Mouse (Mus musculus) lung, postnatal 0 days (tissue): ENCODE data around the gene Scn4b. TPM values are rescaled to one million over a fixed set of nuclear protein-coding genes. Genes with fewer than 3 reads are reported as not detected.
A peak's percentile ranks its signal among the peaks of the same experiment; 100 is the strongest.

Experiments used
- ATAC-seq: fragments of 200-750 bp; cut with Nextera tagmentation; 2 replicates; pipeline ENCODE4 v1.8.0; 2017; ENCODE audit warnings: moderate library complexity
- DNase-seq: peaks from one replicate; pipeline ENCODE4 v3.0.0-alpha.2; 2016; ENCODE audit warnings: low spot score
- H3K27ac ChIP-seq: fragments of 300-500 bp; sonication (generic); 2 replicates; pipeline ENCODE4 v1.5.1; 2014; ENCODE audit warnings: antibody characterized with exemption, mild to moderate bottlenecking, low read length, mixed read lengths
- H3K27me3 ChIP-seq: fragments of 300-500 bp; sonication (generic); replicated peaks from 2 replicates; pipeline ENCODE4 v1.6.1; 2014; ENCODE audit warnings: low read length, mixed read lengths; ENCODE audit not compliant: insufficient read depth
- H3K36me3 ChIP-seq: fragments of 300-500 bp; sonication (generic); 2 replicates; pipeline ENCODE4 v1.6.1; 2014; ENCODE audit warnings: low read length, mixed read lengths; ENCODE audit not compliant: insufficient read depth
- H3K4me1 ChIP-seq: fragments of 300-500 bp; sonication (generic); 2 replicates; pipeline ENCODE4 v1.6.1; 2014; ENCODE audit warnings: antibody characterized with exemption, low read depth, low read length, mixed read lengths; ENCODE audit not compliant: insufficient read depth
- H3K4me2 ChIP-seq: fragments of 300-500 bp; sonication (generic); replicated peaks from 2 replicates; pipeline ENCODE4 v1.6.1; 2014; ENCODE audit warnings: low read depth, mild to moderate bottlenecking, low read length, moderate library complexity, mixed read lengths
- H3K4me3 ChIP-seq: fragments of 300-500 bp; sonication (generic); 2 replicates; pipeline ENCODE4 v1.5.1; 2014; ENCODE audit warnings: low read depth, low read length
- H3K9ac ChIP-seq: fragments of 300-500 bp; sonication (generic); replicated peaks from 2 replicates; pipeline ENCODE4 v1.6.1; 2014; ENCODE audit warnings: low read depth, mild to moderate bottlenecking
- H3K9me3 ChIP-seq: fragments of 300-500 bp; sonication (generic); 2 replicates; pipeline ENCODE4 v1.6.1; 2016; ENCODE audit warnings: low read length, mixed read lengths
- CTCF ChIP-seq: IDR thresholded peaks from 2 replicates; pipeline ENCODE4 v1.5.1; 2016; ENCODE audit warnings: antibody characterized with exemption, mild to moderate bottlenecking
- EP300 ChIP-seq: IDR thresholded peaks from 2 replicates; pipeline ENCODE4 v1.6.1; 2016; ENCODE audit warnings: antibody characterized with exemption, mild to moderate bottlenecking, control low read depth
- WGBS: fragments of 180-500 bp; shearing (Covaris S2); extraction: QIAGEN DNeasy Blood & Tissue Kit; methylation state at CpG from one replicate; pipeline ENCODE4 v1.1.7; 2014; 5-methylcytosine and 5-hydroxymethylcytosine counted together
- polyA plus RNA-seq: library from polyadenylated mRNA; unstranded; fragments of >200 nt; fragmentation: Nextera tagmentation; extraction: Ambion mirVana; gene quantifications from 2 replicates; pipeline ENCODE4 v1.2.1, GENCODE M21; 2015

Gene Scn4b
- polyA plus RNA-seq, 1 experiment from 2014 or later, result 0.13 TPM

DNA sequence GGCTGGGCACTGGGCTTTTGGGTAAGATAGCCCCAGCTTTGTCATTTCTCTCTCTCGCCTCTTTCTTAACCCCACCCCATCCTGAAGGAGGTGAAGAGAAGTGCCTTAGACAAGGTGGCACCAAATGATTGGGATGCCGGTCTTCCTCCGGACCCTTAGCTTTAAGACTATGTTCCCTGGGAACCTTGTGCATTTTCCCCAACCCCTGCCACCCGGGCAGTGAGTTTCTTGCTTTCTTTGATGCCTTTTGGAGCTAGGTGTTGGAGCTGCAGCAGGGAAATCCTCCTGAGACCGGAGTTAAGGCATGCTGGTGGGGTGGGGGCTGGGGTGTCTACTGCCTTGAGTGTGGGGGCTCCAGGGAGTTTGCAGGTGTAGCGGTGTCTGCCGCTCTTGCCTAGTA lies 887 bp downstream of the Scn4b start:
- Histone ChIP-seq H3K4me3 (0 out of 2 replicates have a peak overlapping the region, but pooled peaks have one; percentile 38), H3K27ac (no peak overlapping the region), H3K4me2 (peak overlapping the region; percentile 66; the same call in 1 of the 2 replicates), H3K9me3 (no peaks in the 10 kb centered on the region), H3K9ac (no peak overlapping the region), H3K4me1 (peaks cover 3% of the 10 kb centered on the region; the same call in 1 of the 2 replicates), H3K36me3 (no peaks in the 10 kb centered on the region), H3K27me3 (peaks cover 54% of the 10 kb centered on the region)
- WGBS, result 0% methylated on average over 7 of the region's 7 CpGs
- TF ChIP-seq CTCF (no peak), EP300 (no peak)
- ATAC-seq (no peak), DNase-seq (no peak)

DNA sequence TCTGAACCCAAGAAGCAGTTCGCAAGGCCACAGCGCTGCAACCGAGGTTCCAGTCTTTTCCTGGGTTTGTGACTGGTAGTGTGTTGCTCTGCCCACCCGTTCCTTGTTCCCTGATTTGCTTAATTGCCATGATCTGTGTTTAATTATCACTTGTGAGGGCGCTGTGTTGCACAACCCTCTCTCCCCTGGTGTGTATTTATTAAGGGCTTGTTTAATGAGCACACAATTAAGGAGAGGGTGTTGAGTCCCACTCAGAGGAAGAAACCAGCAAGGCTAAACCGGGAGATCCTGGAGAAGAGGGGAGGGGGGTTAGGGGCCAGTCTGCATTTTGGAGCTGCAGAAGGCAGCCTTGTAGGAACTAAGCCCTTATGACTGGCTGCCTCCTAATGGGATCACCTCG lies 2.8 kb downstream of the Scn4b start:
- Histone ChIP-seq H3K9me3 (no peaks in the 10 kb centered on the region), H3K4me2 (no peak overlapping the region), H3K4me3 (no peak overlapping the region), H3K9ac (no peak overlapping the region), H3K27ac (no peak overlapping the region), H3K4me1 (peaks cover 3% of the 10 kb centered on the region; the same call in 1 of the 2 replicates), H3K36me3 (no peaks in the 10 kb centered on the region), H3K27me3 (peaks cover 57% of the 10 kb centered on the region)
- ATAC-seq (no peak), DNase-seq (no peak)
- WGBS, result 51% methylated on average over 7 of the region's 7 CpGs
- TF ChIP-seq EP300 (no peak), CTCF (no peak)

DNA sequence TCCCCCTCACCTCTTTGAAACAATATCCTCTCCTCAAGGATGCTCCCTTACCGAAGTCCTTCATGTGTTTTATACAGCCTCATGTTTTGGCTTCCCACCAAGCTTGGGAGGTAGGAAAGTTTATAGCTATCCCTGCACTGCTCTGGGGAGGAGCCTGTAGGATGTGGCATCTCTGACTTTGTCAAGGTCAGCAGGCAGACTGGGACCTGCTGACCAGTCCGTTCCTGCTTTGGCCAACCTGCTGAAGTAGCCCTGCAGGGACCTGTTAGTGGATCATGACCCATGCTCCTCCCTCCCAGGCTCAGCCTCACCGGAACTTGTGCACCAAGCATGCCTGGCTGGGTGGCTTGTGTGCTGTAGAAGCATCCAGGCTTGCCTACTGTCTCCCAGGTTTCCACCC lies 4.5 kb downstream of the Scn4b start:
- WGBS, result 59% methylated on average over 3 of the region's 3 CpGs
- Histone ChIP-seq H3K36me3 (no peaks in the 10 kb centered on the region), H3K4me2 (no peak overlapping the region), H3K4me1 (peaks cover 3% of the 10 kb centered on the region; the same call in 1 of the 2 replicates), H3K27ac (no peak overlapping the region), H3K4me3 (no peak overlapping the region), H3K9ac (no peak overlapping the region), H3K27me3 (peaks cover 54% of the 10 kb centered on the region), H3K9me3 (no peaks in the 10 kb centered on the region)
- DNase-seq, result no peak
- ATAC-seq, result no peak
- TF ChIP-seq EP300 (no peak), CTCF (no peak)

DNA sequence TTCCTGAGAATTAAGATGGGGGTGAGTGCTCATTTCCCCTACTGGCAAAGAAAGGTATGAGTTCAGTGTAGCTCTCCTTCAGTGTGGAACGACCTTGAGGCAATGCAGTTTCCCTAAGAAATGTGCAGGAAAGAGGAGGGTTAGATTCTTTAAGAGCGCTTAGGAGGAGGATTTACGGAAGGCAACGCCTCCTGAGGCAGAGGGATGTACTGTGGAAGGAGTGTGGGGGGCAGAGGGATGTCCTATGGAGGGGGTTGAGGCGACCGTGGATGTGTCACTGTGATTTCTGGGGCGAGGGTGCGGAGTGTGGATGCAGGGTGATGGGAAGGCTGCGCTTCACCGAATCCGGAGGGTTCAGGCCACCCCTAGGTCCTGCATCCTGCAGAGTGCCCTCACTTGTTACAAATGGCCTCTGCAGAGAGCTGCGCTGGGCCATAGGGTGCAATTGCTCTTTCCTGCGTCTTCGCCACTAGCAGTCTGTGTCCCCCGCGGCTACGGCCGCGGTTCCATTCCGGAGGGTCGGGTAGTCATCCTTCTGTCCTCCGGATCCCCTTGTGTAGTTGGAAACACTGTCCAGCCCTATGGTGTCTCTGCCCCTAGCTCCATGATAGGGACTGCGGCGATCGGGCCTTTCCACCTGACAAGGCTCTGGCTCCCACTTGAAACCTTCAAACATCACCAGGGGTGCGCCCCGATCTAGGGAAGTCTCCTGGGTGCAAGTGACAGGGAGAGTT lies 7.5 kb downstream of the Scn4b start:
- no peak for ATAC-seq
- TF ChIP-seq CTCF, result no peak
- WGBS, result 4% methylated on average over 27 of the region's 27 CpGs

DNA sequence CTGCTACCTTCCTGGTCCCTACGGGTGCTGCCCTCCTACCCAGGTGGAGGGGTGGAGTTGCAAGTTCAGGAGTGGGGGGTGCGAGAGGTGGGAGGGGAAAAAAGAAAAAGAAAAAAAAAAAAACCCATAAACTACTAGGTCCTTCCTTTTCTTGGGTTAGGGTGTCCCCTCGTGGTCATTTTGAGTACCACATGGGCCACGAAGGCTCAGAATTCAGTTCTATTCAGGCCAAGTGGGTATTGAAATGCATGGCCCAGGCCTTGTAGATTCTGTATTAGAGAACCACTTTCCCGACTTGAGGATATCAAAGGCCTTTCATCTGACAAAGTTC lies 8.0 kb downstream of the Scn4b start:
- 2% methylated on average over 5 of the region's 5 CpGs for WGBS
- ATAC-seq (no peak), DNase-seq (peak; percentile 51)
- Histone ChIP-seq H3K27ac (no peak overlapping the region), H3K9me3 (no peaks in the 10 kb centered on the region), H3K4me3 (peak overlapping the region; percentile 14; the same call in 1 of the 2 replicates), H3K9ac (no peak overlapping the region), H3K4me2 (peak overlapping the region; percentile 45), H3K4me1 (no peaks in the 10 kb centered on the region), H3K36me3 (no peaks in the 10 kb centered on the region), H3K27me3 (peaks cover 21% of the 10 kb centered on the region)
- TF ChIP-seq EP300, result no peak
- peak; percentile 89 for TF ChIP-seq CTCF

More for the DNA sequence above, 7.5 kb downstream of the Scn4b start:
- Histone ChIP-seq H3K27ac (no peak overlapping the region), H3K27me3 (peaks cover 25% of the 10 kb centered on the region), H3K9me3 (no peaks in the 10 kb centered on the region), H3K4me2 (peak overlapping the region; percentile 45), H3K4me1 (no peaks in the 10 kb centered on the region), H3K9ac (no peak overlapping the region), H3K36me3 (no peaks in the 10 kb centered on the region), H3K4me3 (peak overlapping the region; percentile 14; the same call in 1 of the 2 replicates)
- DNase-seq, result no peak

DNA sequence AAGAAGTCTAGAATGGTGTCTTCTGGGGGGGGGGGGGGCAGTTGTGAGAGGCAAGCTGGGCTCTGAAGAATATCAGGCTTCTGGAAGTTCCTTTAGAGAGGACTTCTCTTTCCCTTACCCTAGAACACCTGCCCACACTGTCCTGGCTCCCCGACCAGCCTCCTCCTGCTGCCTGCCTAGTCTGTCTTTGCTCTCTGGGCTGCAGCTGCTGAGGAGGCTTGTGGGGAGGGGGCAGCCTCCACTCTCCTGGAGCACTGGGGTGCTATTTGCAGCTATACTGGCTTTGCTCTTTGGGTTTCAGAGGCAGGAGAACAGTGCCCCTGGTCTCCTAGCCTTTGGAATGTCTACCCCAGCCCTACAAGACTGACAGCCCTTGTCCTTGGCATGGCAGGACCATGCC lies 12.7 kb downstream of the Scn4b start:
- no peak for TF ChIP-seq CTCF
- TF ChIP-seq EP300, result no peak
- no peaks in the 10 kb centered on the region for H3K4me1 ChIP-seq
- no peaks in the 10 kb centered on the region for H3K9me3 ChIP-seq
- DNase-seq (no peak), ATAC-seq (no peak)
- H3K36me3 ChIP-seq, result no peaks in the 10 kb centered on the region
- no peak overlapping the region for H3K4me3 ChIP-seq
- H3K9ac ChIP-seq, result no peak overlapping the region
- H3K4me2 ChIP-seq, result no peak overlapping the region
- H3K27ac ChIP-seq, result no peak overlapping the region
- WGBS, result 36% methylated on average over 1 of the region's 1 CpGs
- peaks cover 2% of the 10 kb centered on the region; the same call in 1 of the 2 replicates for H3K27me3 ChIP-seq
